Mouse (Mus musculus) urinary bladder, adult 2 months (tissue): ENCODE results near the gene Mesp2. TPM values are rescaled to one million over a fixed set of nuclear protein-coding genes. Genes with fewer than 3 reads are reported as not detected.

Experiments
- DNase-seq: peaks from one replicate; pipeline ENCODE4 v3.0.0; 2022; ENCODE audit warnings: low spot score
- polyA plus RNA-seq: library from polyadenylated mRNA; depleted of rRNA; stranded (reverse); fragments of >200 nt; gene quantifications from 2 replicates; pipeline ENCODE4 v1.2.3, GENCODE M21; 2012

Gene Mesp2
- polyA plus RNA-seq, 1 experiment = 0.10 TPM

GRCm38 (mm10) chr7:79803887-79804286 is 6.6 kb upstream of the Mesp2 start:
- DNase-seq = no peak

- DNase-seq = no peak
These were observed 2.0 kb upstream of the Mesp2 start for GRCm38 (mm10) chr7:79808561-79808960.

- DNase-seq = no peak
These were observed 2.9 kb downstream of the Mesp2 start for GRCm38 (mm10) chr7:79813409-79813808.

- no peak for DNase-seq
These were observed 7.8 kb downstream of the Mesp2 start for GRCm38 (mm10) chr7:79818321-79818720.

- no peak for DNase-seq
These were observed 9.0 kb downstream of the Mesp2 start for GRCm38 (mm10) chr7:79819515-79819914.

- DNase-seq = no peak
These were observed 9.5 kb downstream of the Mesp2 start for GRCm38 (mm10) chr7:79819996-79820395.

GRCm38 (mm10) chr7:79822092-79822695 is 11.7 kb downstream of the Mesp2 start:
- DNase-seq = no peak

GRCm38 (mm10) chr7:79828341-79828740 is 17.8 kb downstream of the Mesp2 start:
- no peak for DNase-seq

- no peak for DNase-seq
These were observed 20.6 kb downstream of the Mesp2 start for GRCm38 (mm10) chr7:79831145-79831544.

GRCm38 (mm10) chr7:79831585-79831984 is 21.1 kb downstream of the Mesp2 start:
- no peak for DNase-seq

GRCm38 (mm10) chr7:79832980-79833379 is 22.5 kb downstream of the Mesp2 start:
- DNase-seq = no peak

- no peak for DNase-seq
These were observed 24.7 kb downstream of the Mesp2 start for GRCm38 (mm10) chr7:79835196-79835595.

GRCm38 (mm10) chr7:79837247-79837646 is 26.7 kb downstream of the Mesp2 start:
- no peak for DNase-seq

- DNase-seq = no peak
These were observed 31.6 kb downstream of the Mesp2 start for GRCm38 (mm10) chr7:79842163-79842562.

- DNase-seq = no peak
These were observed 33.7 kb downstream of the Mesp2 start for GRCm38 (mm10) chr7:79844090-79844802.

GRCm38 (mm10) chr7:79846342-79846741 is 35.8 kb downstream of the Mesp2 start:
- DNase-seq = no peak

GRCm38 (mm10) chr7:79847456-79848451 is 37.2 kb downstream of the Mesp2 start:
- DNase-seq = no peak

- no peak for DNase-seq
These were observed 45.8 kb downstream of the Mesp2 start for GRCm38 (mm10) chr7:79856305-79856704.

GRCm38 (mm10) chr7:79858202-79858934 is 47.8 kb downstream of the Mesp2 start:
- DNase-seq = no peak

GRCm38 (mm10) chr7:79858956-79859630 is 48.6 kb downstream of the Mesp2 start:
- DNase-seq = no peak

GRCm38 (mm10) chr7:79860811-79861210 is 50.3 kb downstream of the Mesp2 start, which contains the start of gene Anpep:
Gene Anpep (minus strand): TSS chr7:79861059.
- no peak for DNase-seq
